Mouse (Mus musculus) G1E (cell line): ENCODE results near the gene Ezh2. TPM values are rescaled to one million over a fixed set of nuclear protein-coding genes. Genes with fewer than 3 reads are reported as not detected.

Source experiments
- ATAC-seq: 2 replicates; pipeline ENCODE4 v1.8.0; 2016; ENCODE audit warnings: mild to moderate bottlenecking; ENCODE audit not compliant: insufficient number of reproducible peaks, poor library complexity, low FRiP score, severe bottlenecking; ENCODE audit errors: extremely low read depth
- DNase-seq: peaks from one replicate; pipeline ENCODE4 v3.0.0; 2012; ENCODE audit warnings: low spot score
- H3K27me3 ChIP-seq: 2 replicates; pipeline ENCODE4 v1.6.1; 2012; ENCODE audit warnings: mild to moderate bottlenecking, low read length, inconsistent platforms; ENCODE audit not compliant: insufficient read depth
- H3K36me3 ChIP-seq: replicated peaks from 2 replicates; pipeline ENCODE3; 2012; ENCODE audit warnings: mild to moderate bottlenecking, inconsistent platforms
- H3K4me1 ChIP-seq: 2 replicates; pipeline ENCODE4 v1.6.1; 2012; ENCODE audit warnings: low read depth, low read length, inconsistent platforms, mixed read lengths; ENCODE audit not compliant: insufficient read depth
- H3K4me3 ChIP-seq: 2 replicates; pipeline ENCODE4 v1.5.1; 2012; ENCODE audit warnings: low read depth, mild to moderate bottlenecking, inconsistent platforms, low read length, moderate library complexity, mixed read lengths
- H3K9me3 ChIP-seq: replicated peaks from 2 replicates; pipeline ENCODE4 v1.6.1; 2012; ENCODE audit warnings: inconsistent platforms
- CTCF ChIP-seq: IDR thresholded peaks from 2 replicates; pipeline ENCODE4 v1.5.1; 2012; ENCODE audit warnings: low read depth, low read length, inconsistent platforms, mixed read lengths
- GATA1 ChIP-seq: IDR thresholded peaks from 2 replicates; pipeline ENCODE4 v1.6.1; 2012; ENCODE audit warnings: borderline replicate concordance, low read length, inconsistent platforms, mixed read lengths
- GATA2 ChIP-seq: IDR thresholded peaks from 2 replicates; pipeline ENCODE4 v1.6.1; 2012; ENCODE audit warnings: low read depth, low read length, inconsistent platforms, borderline replicate concordance
- POLR2AphosphoS5 ChIP-seq: IDR thresholded peaks from 2 replicates; pipeline ENCODE4 v1.6.1; 2012; ENCODE audit warnings: low read depth, low read length, inconsistent platforms; ENCODE audit not compliant: insufficient replicate concordance
- TAL1 ChIP-seq: conservative IDR thresholded peaks from 2 replicates; pipeline ENCODE4 v1.6.1; 2012; ENCODE audit warnings: low read depth, low read length, inconsistent platforms, mixed read lengths
- polyA plus RNA-seq: library from polyadenylated mRNA; stranded (reverse); fragments of >175 nt; gene quantifications from 2 replicates; pipeline ENCODE4 v1.2.3, GENCODE M21; 2012
- total RNA-seq, 2 experiments: library from RNA; stranded (forward) in 1 of 2; stranded (reverse) in 1 of 2; fragments of 200-1000 nt in 1 of 2; fragments of >200 nt in 1 of 2; fragmentation: Nextera tagmentation in 1 of 2; gene quantifications; 2 replicates each; pipeline ENCODE4 v1.2.3; 2014 to 2017

Gene Ezh2
- total and polyA plus RNA-seq, 3 experiments = 47.1 to 268 (median 81.1) TPM

DNA sequence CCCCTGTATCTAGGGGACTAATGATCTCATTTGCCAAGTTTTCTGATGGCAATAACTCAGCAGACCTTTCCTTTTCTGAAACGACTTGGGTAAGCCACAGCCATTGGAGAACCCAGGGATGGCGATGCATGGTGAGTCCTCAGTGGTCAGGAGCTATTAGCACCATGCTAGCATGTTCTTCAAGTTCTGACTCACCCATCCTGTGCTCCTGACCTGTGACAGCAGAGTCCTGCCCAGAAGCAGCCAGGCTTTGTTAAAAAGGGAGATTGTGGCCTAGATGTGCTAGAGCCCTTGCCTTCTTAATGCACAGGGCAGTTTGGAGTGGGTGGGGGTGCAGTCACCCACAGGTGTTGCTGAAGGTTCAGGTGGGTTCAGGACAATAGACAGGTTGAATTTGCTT is 70.1 kb downstream of the Ezh2 start:
- ATAC-seq (no peak), DNase-seq (no peak)
- H3K4me1 ChIP-seq = 0 out of 2 replicates have a peak, but pooled peaks cover 2% of the 10 kb centered on the region
- H3K27me3 ChIP-seq = no peaks in the 10 kb centered on the region
- TF ChIP-seq CTCF (no peak), TAL1 (no peak), GATA1 (no peak), GATA2 (no peak), POLR2AphosphoS5 (0 out of 2 replicates have a peak, but pooled peaks have one; percentile 31)
- H3K9me3 ChIP-seq = no peaks in the 10 kb centered on the region
- H3K4me3 ChIP-seq = no peak overlapping the region
- H3K36me3 ChIP-seq = peaks cover 96% of the 10 kb centered on the region

DNA sequence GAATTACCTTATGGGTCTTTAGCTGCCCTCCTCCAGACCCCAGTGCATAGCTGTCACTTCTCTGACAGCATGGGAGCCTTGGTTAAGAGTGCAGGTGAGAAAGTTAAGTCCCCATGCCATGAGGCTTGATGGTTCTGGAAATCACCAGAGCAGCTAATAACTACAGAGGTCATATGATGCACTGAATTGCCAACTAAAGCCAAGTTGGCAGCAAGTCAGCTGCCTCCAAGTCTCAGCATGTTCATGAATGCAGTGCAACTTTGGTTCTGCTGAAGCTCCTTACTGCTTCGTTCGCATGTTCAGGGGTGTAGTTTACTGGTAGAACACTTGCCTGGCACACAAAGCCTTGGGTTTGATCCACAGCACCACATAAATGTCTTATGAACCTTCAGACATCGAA is 72.7 kb downstream of the Ezh2 start:
- H3K9me3 ChIP-seq = no peaks in the 10 kb centered on the region
- H3K27me3 ChIP-seq = no peaks in the 10 kb centered on the region
- H3K36me3 ChIP-seq = peaks cover 95% of the 10 kb centered on the region
- TF ChIP-seq GATA1 (no peak), CTCF (no peak), POLR2AphosphoS5 (no peak), TAL1 (no peak), GATA2 (no peak)
- ATAC-seq (no peak), DNase-seq (no peak)
- H3K4me3 ChIP-seq = no peak overlapping the region
- 0 out of 2 replicates have a peak, but pooled peaks cover 2% of the 10 kb centered on the region for H3K4me1 ChIP-seq

DNA sequence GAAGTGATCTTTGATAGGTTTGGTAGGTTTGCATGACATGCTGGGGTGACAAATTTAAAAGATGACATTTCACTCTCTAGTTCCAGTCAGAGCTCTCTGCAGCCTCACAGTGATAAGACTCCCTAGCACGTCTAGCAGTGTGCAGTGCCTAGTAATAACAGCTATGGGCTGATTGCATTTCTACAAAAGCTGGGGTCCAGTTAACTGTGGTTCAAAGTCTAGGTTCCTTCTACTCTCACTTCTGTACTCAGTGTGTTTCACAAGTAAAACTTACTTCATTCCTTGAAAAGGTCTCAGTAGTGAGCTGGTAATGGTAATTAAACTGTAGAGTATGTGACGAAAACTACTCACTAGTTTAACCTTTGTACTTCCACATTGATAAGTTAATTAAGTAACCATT is 75.1 kb downstream of the Ezh2 start:
- no peak for TF ChIP-seq GATA1
- no peak for TF ChIP-seq POLR2AphosphoS5
- TF ChIP-seq CTCF = no peak
- no peak for TF ChIP-seq GATA2
- TF ChIP-seq TAL1 = no peak
- Histone ChIP-seq H3K27me3 (no peaks in the 10 kb centered on the region), H3K36me3 (peaks cover 96% of the 10 kb centered on the region), H3K4me1 (0 out of 2 replicates have a peak, but pooled peaks cover 2% of the 10 kb centered on the region), H3K4me3 (no peak overlapping the region), H3K9me3 (no peaks in the 10 kb centered on the region)
- no peak for ATAC-seq
- no peak for DNase-seq

GRCm38 (mm10) chr6:47494562-47494961 is 100.6 kb downstream of the Ezh2 start:
- H3K4me1 ChIP-seq = no peaks in the 10 kb centered on the region
- peaks cover 40% of the 10 kb centered on the region for H3K36me3 ChIP-seq
- ATAC-seq (no peak), DNase-seq (no peak)
- H3K9me3 ChIP-seq = no peaks in the 10 kb centered on the region
- no peak overlapping the region for H3K4me3 ChIP-seq
- no peak for TF ChIP-seq TAL1
- no peak for TF ChIP-seq GATA1
- TF ChIP-seq CTCF = no peak
- no peak for TF ChIP-seq POLR2AphosphoS5
- no peak for TF ChIP-seq GATA2
- H3K27me3 ChIP-seq = no peaks in the 10 kb centered on the region

GRCm38 (mm10) chr6:47482027-47482426 is 113.1 kb downstream of the Ezh2 start:
- ATAC-seq = no peak
- H3K4me1 ChIP-seq = peaks cover 4% of the 10 kb centered on the region; the same call in 1 of the 2 replicates
- H3K27me3 ChIP-seq = no peaks in the 10 kb centered on the region
- peaks cover 33% of the 10 kb centered on the region for H3K36me3 ChIP-seq
- H3K9me3 ChIP-seq = no peaks in the 10 kb centered on the region
- H3K4me3 ChIP-seq = no peak overlapping the region
- TF ChIP-seq CTCF (no peak), POLR2AphosphoS5 (no peak)
- DNase-seq = no peak

Other genes with a start within 250 kb of the Ezh2 start
- 184 and 203 TPM in 2 replicates for gene Cul1, start 141.9 kb downstream of the Ezh2 start, total RNA-seq (2014; fragmentation: Nextera tagmentation)
- 144 and 150 TPM in 2 replicates for gene Cul1, start 141.9 kb downstream of the Ezh2 start, total RNA-seq (2017)
- gene Cul1, start 141.9 kb downstream of the Ezh2 start, polyA plus RNA-seq = 17.5 and 22.6 TPM in 2 replicates
- gene Pdia4, start 218.1 kb upstream of the Ezh2 start, total RNA-seq (2014; fragmentation: Nextera tagmentation) = 46.6 and 55.0 TPM in 2 replicates
- gene Pdia4, start 218.1 kb upstream of the Ezh2 start, total RNA-seq (2017) = 95.8 and 96.7 TPM in 2 replicates
- 4.0 and 5.0 TPM in 2 replicates for gene Pdia4, start 218.1 kb upstream of the Ezh2 start, polyA plus RNA-seq
- 2.7 and 9.3 TPM in 2 replicates for gene Zfp786, start 235.5 kb upstream of the Ezh2 start, total RNA-seq (2014; fragmentation: Nextera tagmentation)
- gene Zfp786, start 235.5 kb upstream of the Ezh2 start, total RNA-seq (2017) = 0.99 and 1.1 TPM in 2 replicates
- gene Zfp786, start 235.5 kb upstream of the Ezh2 start, polyA plus RNA-seq = 0.20 and 0.26 TPM in 2 replicates
- gene Zfp398, start 240.3 kb upstream of the Ezh2 start, total RNA-seq (2014; fragmentation: Nextera tagmentation) = 27.5 and 32.3 TPM in 2 replicates
- 12.6 and 15.7 TPM in 2 replicates for gene Zfp398, start 240.3 kb upstream of the Ezh2 start, total RNA-seq (2017)
- gene Zfp398, start 240.3 kb upstream of the Ezh2 start, polyA plus RNA-seq = 4.1 and 4.6 TPM in 2 replicates